Comparison of ENCODE assay signal across 9 mouse cellular contexts in genomic region chr10:30979766-30980165, GRCm38 (mm10).
A peak's percentile ranks its signal among the peaks of the same experiment; 100 is the strongest.
DNase-seq lines count a peak whose midpoint lies in the region; ATAC-seq and TF ChIP-seq lines count a peak whose summit lies in the region.
"Had no signal": no experiment of that assay in that cellular context is flagged by ENCODE, and none has a peak within 500 bp of the region (broad histone marks: within the 10 kb centered on the region; RNA-seq: fewer than 3 reads in every experiment).

No protein-coding gene starts in this region.

- DNase-seq in heart, adult 2 months: no peak
- peak; percentile 28 to 29 for DNase-seq in right cerebral cortex, postnatal 10 days (ENCODE audit: low spot score in 2 of 2)
- DNase-seq in right cerebral cortex, postnatal 4 days: no peak
- no peak for DNase-seq in stomach, postnatal 0 days (ENCODE audit: low spot score)
- DNase-seq in left cerebral cortex, adult 11 months (ENCODE audit: low spot score): no peak
- DNase-seq in spleen, postnatal 10 days (ENCODE audit: low spot score in 2 of 2): no peak
- DNase-seq: spleen, adult 18-20 months had no signal

- TF ChIP-seq POLR2A in heart, adult 2 months (IDR thresholded peaks at IDR 0.05; ENCODE audit: insufficient read depth, low read depth, low read length): no peak

- no peak for TF ChIP-seq EP300 in heart, adult 2 months (IDR thresholded peaks at IDR 0.05; ENCODE audit: insufficient read depth, low read depth, low read length)
- no peak for TF ChIP-seq EP300 in stomach, postnatal 0 days (optimal IDR thresholded peaks at IDR 0.05)

- 0 out of 2 replicates have a peak, but pooled peaks cover under 1% of the 10 kb centered on the region for H3K27me3 ChIP-seq in heart, embryonic 12.5 days (replicated peaks)
- H3K27me3 ChIP-seq in heart, adult 2 months (ENCODE audit: control insufficient read depth, insufficient read depth, low read length): no peaks in the 10 kb centered on the region
- 0 out of 2 replicates have a peak, but pooled peaks cover 8% of the 10 kb centered on the region for H3K27me3 ChIP-seq in limb, embryonic 12.5 days
- H3K27me3 ChIP-seq in stomach, postnatal 0 days (ENCODE audit: control insufficient read depth, insufficient read depth, low read length): no peaks in the 10 kb centered on the region

- H3K4me2 ChIP-seq in heart, embryonic 12.5 days: peak overlapping the region; percentile 57
- peak overlapping the region; percentile 53 for H3K4me2 ChIP-seq in limb, embryonic 12.5 days
- peak overlapping the region; percentile 40 for H3K4me2 ChIP-seq in stomach, postnatal 0 days (replicated peaks; ENCODE audit: low read depth)

- intact Hi-C loops in heart, adult 2 months (cut with DNase I): loop anchor here (10.0 kb wide), 1 partner anchor 315 kb away; no protein-coding TSS in a partner anchor

- H3K36me3 ChIP-seq in heart, embryonic 12.5 days: no peaks in the 10 kb centered on the region
- H3K36me3 ChIP-seq in heart, adult 2 months (ENCODE audit: control insufficient read depth, insufficient read depth, low read length): no peaks in the 10 kb centered on the region
- H3K36me3 ChIP-seq in limb, embryonic 12.5 days: no peaks in the 10 kb centered on the region
- no peaks in the 10 kb centered on the region for H3K36me3 ChIP-seq in stomach, postnatal 0 days (ENCODE audit: control insufficient read depth, insufficient read depth, low read length)

- no peak for ATAC-seq in heart, embryonic 12.5 days (ENCODE audit: insufficient number of reproducible peaks, low FRiP score)
- no peak for ATAC-seq in limb, embryonic 12.5 days (ENCODE audit: insufficient number of reproducible peaks, insufficient read depth, low FRiP score, low TSS enrichment, low read depth)
- ATAC-seq in stomach, postnatal 0 days (ENCODE audit: low FRiP score, low TSS enrichment): no peak

- peak overlapping the region; percentile 4; the same call in 1 of the 2 replicates for H3K27ac ChIP-seq in heart, embryonic 12.5 days (ENCODE audit: poor library complexity, severe bottlenecking)
- no peak overlapping the region for H3K27ac ChIP-seq in heart, adult 2 months
- no peak overlapping the region for H3K27ac ChIP-seq in limb, embryonic 12.5 days
- H3K27ac ChIP-seq in stomach, postnatal 0 days (replicated peaks): no peak overlapping the region

- no peak for TF ChIP-seq CTCF in heart, adult 2 months (IDR thresholded peaks at IDR 0.05)
- no peak for TF ChIP-seq CTCF in stomach, postnatal 0 days (IDR thresholded peaks at IDR 0.05; ENCODE audit: low read depth)

- WGBS in heart, embryonic 12.5 days: 18% methylated on average over 3 of the region's 3 CpGs
- 29% methylated on average over 3 of the region's 3 CpGs for WGBS in heart, adult 2 months
- 6% methylated on average over 3 of the region's 3 CpGs for WGBS in limb, embryonic 12.5 days
- 23% methylated on average over 3 of the region's 3 CpGs for WGBS in stomach, postnatal 0 days

- H3K4me1 ChIP-seq in heart, embryonic 12.5 days (replicated peaks): peaks cover 14% of the 10 kb centered on the region
- H3K4me1 ChIP-seq in heart, adult 2 months (ENCODE audit: control insufficient read depth, insufficient read depth, low read length): no peaks in the 10 kb centered on the region; the same call in 1 of the 2 replicates
- peaks cover 13% of the 10 kb centered on the region for H3K4me1 ChIP-seq in limb, embryonic 12.5 days (replicated peaks)
- no peaks in the 10 kb centered on the region; the same call in 1 of the 2 replicates for H3K4me1 ChIP-seq in stomach, postnatal 0 days (replicated peaks; ENCODE audit: control insufficient read depth, insufficient read depth)

- H3K79me2 ChIP-seq in heart, adult 2 months (replicated peaks; ENCODE audit: control insufficient read depth, insufficient read depth, low read length): no peaks in the 10 kb centered on the region

- H3K9ac ChIP-seq in heart, embryonic 12.5 days: no peak overlapping the region
- no peak overlapping the region for H3K9ac ChIP-seq in heart, adult 2 months (ENCODE audit: low read depth, low read length)
- no peak overlapping the region for H3K9ac ChIP-seq in limb, embryonic 12.5 days (replicated peaks)
- H3K9ac ChIP-seq in stomach, postnatal 0 days (ENCODE audit: low read length): no peak overlapping the region

- H3K9me3 ChIP-seq in heart, embryonic 12.5 days (replicated peaks): no peaks in the 10 kb centered on the region
- no peaks in the 10 kb centered on the region for H3K9me3 ChIP-seq in limb, embryonic 12.5 days
- no peaks in the 10 kb centered on the region for H3K9me3 ChIP-seq in stomach, postnatal 0 days (ENCODE audit: control insufficient read depth, low read length)

- peak overlapping the region; percentile 15; the same call in 1 of the 2 replicates for H3K4me3 ChIP-seq in heart, embryonic 12.5 days
- no peak overlapping the region for H3K4me3 ChIP-seq in heart, adult 2 months
- H3K4me3 ChIP-seq in limb, embryonic 12.5 days (replicated peaks): peak overlapping the region; percentile 23; the same call in 1 of the 2 replicates
- peak overlapping the region; percentile 10; the same call in 1 of the 2 replicates for H3K4me3 ChIP-seq in stomach, postnatal 0 days (ENCODE audit: low read depth, low read length)

Comparison
In these comparisons a context has a peak if more than half of its experiments do, and no peak if none do; other contexts are left out.
1. DNase-seq: peak in right cerebral cortex, postnatal 10 days (2 of 2); none in heart, adult 2 months (0 of 2), right cerebral cortex, postnatal 4 days (single experiment), stomach, postnatal 0 days (single experiment), left cerebral cortex, adult 11 months (single experiment) and spleen, postnatal 10 days (0 of 2).
2. Peak in every context shown above with its lines, with median percentiles within 50 percentile points of each other: H3K4me2 ChIP-seq.